ENCODE assay signal across 15 mouse cellular contexts in the genomic region with DNA sequence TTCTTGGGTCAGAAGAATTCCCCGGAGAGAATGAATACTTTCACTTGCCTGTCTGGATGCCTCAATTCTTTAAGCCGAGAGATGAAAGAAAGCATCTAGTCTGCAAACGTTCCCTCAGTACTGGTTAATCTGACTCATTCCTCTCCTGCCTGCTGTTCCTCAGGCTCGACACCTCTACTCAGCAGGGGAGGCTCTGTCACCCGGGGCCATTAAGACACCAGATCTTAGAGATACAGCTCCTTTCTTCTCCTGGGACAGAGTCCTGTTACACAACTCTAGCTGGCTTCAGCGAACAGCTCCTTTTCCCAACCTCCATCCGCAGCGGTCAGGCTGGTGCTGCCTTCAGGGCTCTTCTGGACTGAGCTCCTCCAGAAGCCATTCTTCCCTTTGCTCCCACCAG. TPM values are rescaled to one million over a fixed set of nuclear protein-coding genes. Genes with fewer than 3 reads are reported as not detected.
A peak's percentile ranks its signal among the peaks of the same experiment; 100 is the strongest.
DNase-seq lines count a peak whose midpoint lies in the region; ATAC-seq and TF ChIP-seq lines count a peak whose summit lies in the region.
"Had no signal": no experiment of that assay in that cellular context is flagged by ENCODE, and none has a peak within 500 bp of the region (broad histone marks: within the 10 kb centered on the region; RNA-seq: fewer than 3 reads in every experiment).

No protein-coding gene starts in this region.

- H3K4me2 ChIP-seq in hindbrain, embryonic 16.5 days (ENCODE audit: low read length) = no peak overlapping the region

- H3K4me3 ChIP-seq in hindbrain, embryonic 10.5 days = no peak overlapping the region
- no peak overlapping the region for H3K4me3 ChIP-seq in hindbrain, embryonic 16.5 days (ENCODE audit: low read length)
- H3K4me3 ChIP-seq in C2C12 (ENCODE audit: insufficient read depth, poor library complexity, severe bottlenecking) = no peak overlapping the region
- H3K4me3 ChIP-seq: layer of hippocampus, adult 2 months had no signal

- no peaks in the 10 kb centered on the region for H3K79me3 ChIP-seq in C2C12 (ENCODE audit: low read depth)

- no peak for TF ChIP-seq CTCF in C2C12 (IDR thresholded peaks at IDR 0.05; ENCODE audit: control insufficient read depth, insufficient read depth, insufficient read length)

- 0 out of 2 replicates have a peak, but pooled peaks cover 5% of the 10 kb centered on the region for H3K27me3 ChIP-seq in hindbrain, embryonic 10.5 days (ENCODE audit: insufficient read depth, poor library complexity, severe bottlenecking)
- no peaks in the 10 kb centered on the region for H3K27me3 ChIP-seq in hindbrain, embryonic 16.5 days (replicated peaks; ENCODE audit: control insufficient read depth, insufficient read depth, low read length)
- no peaks in the 10 kb centered on the region for H3K27me3 ChIP-seq in C2C12 (ENCODE audit: control insufficient read depth, insufficient read depth, insufficient read length)

- WGBS in hindbrain, embryonic 10.5 days = 24% methylated on average over 8 of the region's 8 CpGs
- WGBS in hindbrain, embryonic 16.5 days = 25% methylated on average over 8 of the region's 8 CpGs

- peaks cover 9% of the 10 kb centered on the region for H3K4me1 ChIP-seq in hindbrain, embryonic 10.5 days (replicated peaks)
- H3K4me1 ChIP-seq in hindbrain, embryonic 16.5 days (ENCODE audit: control insufficient read depth, insufficient read depth, low read depth, low read length) = no peaks in the 10 kb centered on the region

- ATAC-seq in hindbrain, embryonic 16.5 days = no peak

- no peak overlapping the region for H3K9ac ChIP-seq in hindbrain, embryonic 16.5 days (ENCODE audit: low read depth, low read length)
- H3K9ac ChIP-seq: liver, embryonic 14.5 days had no signal

- no peak overlapping the region for H3ac ChIP-seq in C2C12 (ENCODE audit: control insufficient read depth, insufficient read length, low read depth)

- H3K27ac ChIP-seq in hindbrain, embryonic 10.5 days = 0 out of 2 replicates have a peak overlapping the region, but pooled peaks have one; percentile 45
- no peak overlapping the region for H3K27ac ChIP-seq in hindbrain, embryonic 16.5 days (ENCODE audit: low read depth, low read length)
- H3K27ac ChIP-seq: layer of hippocampus, adult 2 months; liver, embryonic 14.5 days; macrophage had no signal

- no peaks in the 10 kb centered on the region for H3K9me3 ChIP-seq in hindbrain, embryonic 10.5 days
- no peaks in the 10 kb centered on the region for H3K9me3 ChIP-seq in hindbrain, embryonic 16.5 days (ENCODE audit: control insufficient read depth, low read length)

- no peak for DNase-seq in hindbrain, embryonic 10.5 days (ENCODE audit: low spot score)
- peak; percentile 45 for DNase-seq in MN1 (ENCODE audit: low spot score)
- peak; percentile 25 for DNase-seq in fat pad, adult 2 months (ENCODE audit: extremely low read depth, low read depth, low spot score)
- DNase-seq in c-Kit-positive CD71-positive TER-119-positive erythroid progenitor cells, embryonic 14.5 days (ENCODE audit: low spot score) = no peak
- no peak for DNase-seq in adrenal gland, adult 18-20 months (ENCODE audit: low spot score in 2 of 2)
- DNase-seq: cerebellum, postnatal 14 days; heart, adult 18-20 months; kidney, adult 8-10 months; right cerebral cortex, postnatal 14 days; thymus, postnatal 25 days had no signal

- no peaks in the 10 kb centered on the region for H3K36me3 ChIP-seq in hindbrain, embryonic 10.5 days
- no peaks in the 10 kb centered on the region for H3K36me3 ChIP-seq in hindbrain, embryonic 16.5 days (ENCODE audit: control insufficient read depth, insufficient read depth, low read length)
- H3K36me3 ChIP-seq in C2C12 (ENCODE audit: control insufficient read depth, insufficient read depth) = no peaks in the 10 kb centered on the region

- H3K79me2 ChIP-seq in C2C12 (ENCODE audit: control insufficient read depth, insufficient read depth) = no peaks in the 10 kb centered on the region

TF ChIP-seq in C2C12, 6 proteins besides CTCF, POLR2A, EP300 and RAD21:
- no peak for TF ChIP-seq USF1 (IDR thresholded peaks at IDR 0.05; ENCODE audit: low read depth)
- no peak for TF ChIP-seq MAX (IDR thresholded peaks at IDR 0.05)
- TF ChIP-seq MYOD1 (IDR thresholded peaks at IDR 0.05; ENCODE audit: control insufficient read depth, insufficient read length, low read depth) = no peak
- peak; percentile 8 for TF ChIP-seq CEBPB (IDR thresholded peaks at IDR 0.05; ENCODE audit: low read depth)
- no peak for TF ChIP-seq FOSL1 (IDR thresholded peaks at IDR 0.05; ENCODE audit: insufficient read depth, low read length, poor library complexity, severe bottlenecking)
TF ChIP-seq in C2C12: peak in this region for 1.

RNA-seq across cellular contexts. Expression of a gene that starts 58.0 kb away (rescaled TPM):
- 37.9 and 43.4 TPM in 2 replicates for polyA plus RNA-seq in hindbrain, embryonic 10.5 days (2016; fragmentation: Nextera tagmentation; extraction: Ambion mirVana)
- 22.9 and 29.0 TPM in 2 replicates for polyA plus RNA-seq in hindbrain, embryonic 16.5 days (2015; fragmentation: Nextera tagmentation; extraction: Ambion mirVana)
- polyA plus RNA-seq in C2C12 (2012; fragmentation: generic; extraction: Trizol) = 9.0 TPM
- 10 to 100 TPM; 32.7 to 34.8 TPM for total RNA-seq in adrenal gland, adult 18-20 months (2021)

Comparison
In these comparisons a context has a peak if more than half of its experiments do, and no peak if none do; other contexts are left out.
1. DNase-seq: peak in MN1 (single experiment) and fat pad, adult 2 months (single experiment); none in hindbrain, embryonic 10.5 days (single experiment), c-Kit-positive CD71-positive TER-119-positive erythroid progenitor cells, embryonic 14.5 days (single experiment) and adrenal gland, adult 18-20 months (0 of 2).